Mouse (Mus musculus): ENCODE data around the gene Upp2.

- TF ChIP-seq CTCF (IDR thresholded peaks at IDR 0.05; ENCODE audit: low read depth) = no peak
- no peak for TF ChIP-seq EP300 (IDR thresholded peaks at IDR 0.05; ENCODE audit: low read depth)
Observed at GRCm38 (mm10) chr2:58799623-58800022, 232.5 kb downstream of the Upp2 start.

All from liver, postnatal 0 days (tissue).